Mouse (Mus musculus) CD4-positive naive resting alpha-beta T cell, adult 76 days (primary cell): ENCODE results near the gene Lmln. TPM values are rescaled to one million over a fixed set of nuclear protein-coding genes. Genes with fewer than 3 reads are reported as not detected.

Experiments used
- total RNA-seq: library from RNA; stranded (reverse); gene quantifications from one replicate; pipeline ENCODE4 v1.2.4, GENCODE M21; 2023

Lmln gene
- 2.0 TPM for total RNA-seq

GRCm38 (mm10) chr16:33062024-33062681 is at the start of gene Lmln:
Gene Lmln (plus strand): TSS chr16:33062521.

GRCm38 (mm10) chr16:33056095-33056785 is 6.1 kb upstream of the Lmln start, which contains the start of the genes Iqcg and Rpl35a:
Gene Iqcg (minus strand): TSS chr16:33056218.
Gene Rpl35a (plus strand): TSS chr16:33056453.

Other genes starting within 250 kb of the Lmln start
- gene Fyttd1, start 185.0 kb upstream of the Lmln start, total RNA-seq: 66.5 TPM
- 21.1 TPM for gene Rubcn, start 184.8 kb upstream of the Lmln start, total RNA-seq
- 91.7 TPM for gene Lrch3, start 148.4 kb upstream of the Lmln start, total RNA-seq
- gene Iqcg, start 6.3 kb upstream of the Lmln start, total RNA-seq: 0.47 TPM
- gene Rpl35a, start 6.1 kb upstream of the Lmln start, total RNA-seq: 1,804 TPM
- gene Osbpl11, start 122.5 kb downstream of the Lmln start, total RNA-seq: 25.4 TPM
- gene Snx4, start 188.9 kb downstream of the Lmln start, total RNA-seq: 59.0 TPM